Mouse (Mus musculus): ENCODE measurements around the gene Gm11011.
"Not testable (repeated sequence)": the region's sequence is repeated elsewhere in the genome, so short reads cannot be mapped to it uniquely, and the experiment has no call there.

The Gm11011 gene

GRCm38 (mm10) chr2:169587645-169588044, at the start of gene Gm11011:
Gm11011 (minus strand) TSS chr2:169587745.
- DNase-seq (ENCODE audit: low spot score), result not testable (repeated sequence)

- DNase-seq (ENCODE audit: low spot score), result no peak
Measured at GRCm38 (mm10) chr2:169636414-169636813, 48.9 kb upstream of the Gm11011 start.

GRCm38 (mm10) chr2:169635428-169635827, 47.9 kb upstream of the Gm11011 start:
- DNase-seq (ENCODE audit: low spot score), result no peak

GRCm38 (mm10) chr2:169634619-169635382, 47.3 kb upstream of the Gm11011 start:
- DNase-seq (ENCODE audit: low spot score), result no peak

GRCm38 (mm10) chr2:169633491-169634289, 46.1 kb upstream of the Gm11011 start:
- peak; percentile 12 for DNase-seq (ENCODE audit: low spot score)

- DNase-seq (ENCODE audit: low spot score), result no peak
Measured at GRCm38 (mm10) chr2:169632338-169633151, 45.0 kb upstream of the Gm11011 start, which contains the start of gene Tshz2. Tshz2 (plus strand) TSS chr2:169633013.

GRCm38 (mm10) chr2:169630070-169630469, 42.5 kb upstream of the Gm11011 start:
- DNase-seq (ENCODE audit: low spot score), result no peak

- no peak for DNase-seq (ENCODE audit: low spot score)
Measured at GRCm38 (mm10) chr2:169621201-169621710, 33.7 kb upstream of the Gm11011 start.

GRCm38 (mm10) chr2:169615998-169616397, 28.5 kb upstream of the Gm11011 start:
- DNase-seq (ENCODE audit: low spot score), result no peak

GRCm38 (mm10) chr2:169614683-169615082, 27.1 kb upstream of the Gm11011 start:
- no peak for DNase-seq (ENCODE audit: low spot score)

- DNase-seq (ENCODE audit: low spot score), result no peak
Measured at GRCm38 (mm10) chr2:169611557-169611956, 24.0 kb upstream of the Gm11011 start.

- DNase-seq (ENCODE audit: low spot score), result no peak
Measured at GRCm38 (mm10) chr2:169610882-169611281, 23.3 kb upstream of the Gm11011 start.

- no peak for DNase-seq (ENCODE audit: low spot score)
Measured at GRCm38 (mm10) chr2:169609956-169610355, 22.4 kb upstream of the Gm11011 start.

- DNase-seq (ENCODE audit: low spot score), result no peak
Measured at GRCm38 (mm10) chr2:169607787-169608186, 20.2 kb upstream of the Gm11011 start.

GRCm38 (mm10) chr2:169606901-169607678, 19.5 kb upstream of the Gm11011 start:
- DNase-seq (ENCODE audit: low spot score), result no peak

GRCm38 (mm10) chr2:169600163-169600562, 12.6 kb upstream of the Gm11011 start:
- no peak for DNase-seq (ENCODE audit: low spot score)

GRCm38 (mm10) chr2:169599591-169599990, 12.0 kb upstream of the Gm11011 start:
- no peak for DNase-seq (ENCODE audit: low spot score)

GRCm38 (mm10) chr2:169597971-169598370, 10.4 kb upstream of the Gm11011 start:
- DNase-seq (ENCODE audit: low spot score), result no peak

- no peak for DNase-seq (ENCODE audit: low spot score)
Measured at GRCm38 (mm10) chr2:169597357-169597756, 9.8 kb upstream of the Gm11011 start.

- no peak for DNase-seq (ENCODE audit: low spot score)
Measured at GRCm38 (mm10) chr2:169593742-169594141, 6.2 kb upstream of the Gm11011 start.

- no peak for DNase-seq (ENCODE audit: low spot score)
Measured at GRCm38 (mm10) chr2:169590412-169590811, 2.9 kb upstream of the Gm11011 start.
